In genomic region chr3:138853996-138854836, GRCm38 (mm10) we compare ENCODE assay signal across 11 mouse cellular contexts.
DNase-seq lines count a peak whose midpoint lies in the region; ATAC-seq lines count a peak whose summit lies in the region.
"Had no signal": no experiment of that assay in that cellular context is flagged by ENCODE, and none has a peak within 500 bp of the region (broad histone marks: within the 10 kb centered on the region; RNA-seq: fewer than 3 reads in every experiment).

No protein-coding gene starts in this region.

- H3K27me3 ChIP-seq in embryonic facial prominence, embryonic 13.5 days = no peaks in the 10 kb centered on the region
- H3K27me3 ChIP-seq in hindbrain, embryonic 16.5 days (replicated peaks; ENCODE audit: control insufficient read depth, insufficient read depth, low read length) = no peaks in the 10 kb centered on the region
- H3K27me3 ChIP-seq in neural tube, embryonic 11.5 days (ENCODE audit: control insufficient read depth, insufficient read depth, low read length) = no peaks in the 10 kb centered on the region
- H3K27me3 ChIP-seq: intestine, embryonic 15.5 days; liver, embryonic 13.5 days had no signal

- DNase-seq in heart, adult 11 months = peak; percentile 57
- DNase-seq in heart, postnatal 14 days = no peak
- DNase-seq in neural tube, embryonic 11.5 days (ENCODE audit: low spot score) = peak; percentile 71
- no peak for DNase-seq in gastrocnemius, adult 8-10 months (ENCODE audit: low spot score in 2 of 2)
- no peak for DNase-seq in urinary bladder, adult 2 months (ENCODE audit: low spot score)
- no peak for DNase-seq in yolk sac, embryonic 10.5 days (ENCODE audit: low spot score)
- DNase-seq: gastrocnemius, postnatal 36 days; liver, embryonic 13.5 days had no signal

- peaks cover 95% of the 10 kb centered on the region for H3K4me1 ChIP-seq in embryonic facial prominence, embryonic 13.5 days
- peaks cover 73% of the 10 kb centered on the region for H3K4me1 ChIP-seq in hindbrain, embryonic 16.5 days (ENCODE audit: control insufficient read depth, insufficient read depth, low read depth, low read length)
- peaks cover 90% of the 10 kb centered on the region for H3K4me1 ChIP-seq in neural tube, embryonic 11.5 days (ENCODE audit: control insufficient read depth, insufficient read depth, low read length)
- H3K4me1 ChIP-seq: liver, embryonic 13.5 days had no signal

- H3K4me2 ChIP-seq in embryonic facial prominence, embryonic 13.5 days = no peak overlapping the region
- peak overlapping the region; percentile 22 for H3K4me2 ChIP-seq in hindbrain, embryonic 16.5 days (ENCODE audit: low read length)
- peak overlapping the region; percentile 7 for H3K4me2 ChIP-seq in neural tube, embryonic 11.5 days (ENCODE audit: low read depth)
- H3K4me2 ChIP-seq: intestine, embryonic 15.5 days; liver, embryonic 13.5 days had no signal

- intact Hi-C loops in heart, postnatal 14 days (cut with DNase I) = no loop called here

- H3K36me3 ChIP-seq in embryonic facial prominence, embryonic 13.5 days = no peaks in the 10 kb centered on the region
- no peaks in the 10 kb centered on the region for H3K36me3 ChIP-seq in hindbrain, embryonic 16.5 days (ENCODE audit: control insufficient read depth, insufficient read depth, low read length)
- no peaks in the 10 kb centered on the region for H3K36me3 ChIP-seq in neural tube, embryonic 11.5 days (ENCODE audit: control insufficient read depth, insufficient read depth, low read length)
- H3K36me3 ChIP-seq: intestine, embryonic 15.5 days; liver, embryonic 13.5 days had no signal

- peak overlapping the region; percentile 28; the same call in 1 of the 2 replicates for H3K27ac ChIP-seq in embryonic facial prominence, embryonic 13.5 days
- peak overlapping the region; percentile 7; the same call in 1 of the 2 replicates for H3K27ac ChIP-seq in hindbrain, embryonic 16.5 days (ENCODE audit: low read depth, low read length)
- H3K27ac ChIP-seq in neural tube, embryonic 11.5 days (ENCODE audit: low read depth, low read length) = peak overlapping the region; percentile 81
- H3K27ac ChIP-seq: intestine, embryonic 15.5 days; liver, embryonic 13.5 days had no signal

- no peak overlapping the region for H3K9ac ChIP-seq in embryonic facial prominence, embryonic 13.5 days
- no peak overlapping the region for H3K9ac ChIP-seq in hindbrain, embryonic 16.5 days (ENCODE audit: low read depth, low read length)
- peak overlapping the region; percentile 29; the same call in 1 of the 2 replicates for H3K9ac ChIP-seq in neural tube, embryonic 11.5 days (ENCODE audit: low read length)
- H3K9ac ChIP-seq: intestine, embryonic 15.5 days; liver, embryonic 13.5 days had no signal

- 58% methylated on average over 16 of the region's 16 CpGs for WGBS in embryonic facial prominence, embryonic 13.5 days
- 20% methylated on average over 16 of the region's 16 CpGs for WGBS in hindbrain, embryonic 16.5 days
- 48% methylated on average over 16 of the region's 16 CpGs for WGBS in neural tube, embryonic 11.5 days

- no peak overlapping the region for H3K4me3 ChIP-seq in embryonic facial prominence, embryonic 13.5 days
- H3K4me3 ChIP-seq in hindbrain, embryonic 16.5 days (ENCODE audit: low read length) = no peak overlapping the region
- H3K4me3 ChIP-seq in neural tube, embryonic 11.5 days (ENCODE audit: low read depth, low read length) = no peak overlapping the region
- H3K4me3 ChIP-seq: intestine, embryonic 15.5 days; liver, embryonic 13.5 days had no signal

- no peak for ATAC-seq in embryonic facial prominence, embryonic 13.5 days (ENCODE audit: insufficient number of reproducible peaks, insufficient read depth, low FRiP score, low TSS enrichment, low read depth)
- ATAC-seq in hindbrain, embryonic 16.5 days = no peak
- peak; percentile 60 for ATAC-seq in neural tube, embryonic 11.5 days (ENCODE audit: insufficient read depth, low FRiP score, low TSS enrichment)
- ATAC-seq: intestine, embryonic 15.5 days had no signal

- no peaks in the 10 kb centered on the region for H3K9me3 ChIP-seq in embryonic facial prominence, embryonic 13.5 days
- no peaks in the 10 kb centered on the region for H3K9me3 ChIP-seq in hindbrain, embryonic 16.5 days (ENCODE audit: control insufficient read depth, low read length)
- no peaks in the 10 kb centered on the region for H3K9me3 ChIP-seq in neural tube, embryonic 11.5 days (ENCODE audit: control insufficient read depth, low read length)
- H3K9me3 ChIP-seq: intestine, embryonic 15.5 days; liver, embryonic 13.5 days had no signal

Comparison
In these comparisons a context has a peak if more than half of its experiments do, and no peak if none do; other contexts are left out.
1. DNase-seq: peak in heart, adult 11 months (single experiment) and neural tube, embryonic 11.5 days (single experiment); none in heart, postnatal 14 days (0 of 2), gastrocnemius, adult 8-10 months (0 of 2), urinary bladder, adult 2 months (single experiment) and yolk sac, embryonic 10.5 days (single experiment).
2. H3K27ac ChIP-seq: peak in every context shown above with its lines; median percentile 81 in neural tube, embryonic 11.5 days; 28 in embryonic facial prominence, embryonic 13.5 days; 7 in hindbrain, embryonic 16.5 days.